Mouse (Mus musculus) bone marrow macrophage, adult 2 months (primary cell): ENCODE measurements around the gene Myof.

Source experiments
- CTCF ChIP-seq: IDR thresholded peaks from 2 replicates; pipeline ENCODE4 v1.5.1; 2012; ENCODE audit warnings: low read depth, mild to moderate bottlenecking, low read length, moderate library complexity
- POLR2A ChIP-seq: IDR thresholded peaks from 2 replicates; pipeline ENCODE4 v1.6.1; 2012; ENCODE audit warnings: mild to moderate bottlenecking, low read depth, low read length, borderline replicate concordance

- no peak for TF ChIP-seq CTCF
- no peak for TF ChIP-seq POLR2A
Measured at GRCm38 (mm10) chr19:37937092-37937491, 106.3 kb downstream of the Myof start.
